Mouse (Mus musculus) embryonic facial prominence, embryonic 12.5 days (tissue): ENCODE measurements around the gene Sdk1. TPM values are rescaled to one million over a fixed set of nuclear protein-coding genes. Genes with fewer than 3 reads are reported as not detected.

Experiments used
- ATAC-seq: fragments of 200-750 bp; cut with Nextera tagmentation; 2 replicates; pipeline ENCODE4 v1.8.0; 2017; ENCODE audit not compliant: insufficient number of reproducible peaks, insufficient read depth, low FRiP score, low TSS enrichment
- H3K27ac ChIP-seq: fragments of 300-500 bp; sonication (generic); 2 replicates; pipeline ENCODE4 v1.5.1; 2016; ENCODE audit warnings: mild to moderate bottlenecking
- H3K27me3 ChIP-seq: fragments of 300-500 bp; sonication (generic); 2 replicates; pipeline ENCODE4 v1.6.1; 2016; ENCODE audit warnings: mild to moderate bottlenecking, moderate library complexity
- H3K36me3 ChIP-seq: fragments of 300-500 bp; sonication (generic); 2 replicates; pipeline ENCODE4 v1.6.1; 2016; ENCODE audit warnings: mild to moderate bottlenecking
- H3K4me1 ChIP-seq: fragments of 300-500 bp; sonication (generic); 2 replicates; pipeline ENCODE4 v1.6.1; 2016
- H3K4me2 ChIP-seq: fragments of 300-500 bp; sonication (generic); replicated peaks from 2 replicates; pipeline ENCODE4 v1.6.1; 2016; ENCODE audit warnings: mild to moderate bottlenecking, moderate library complexity
- H3K4me3 ChIP-seq: fragments of 300-500 bp; sonication (generic); 2 replicates; pipeline ENCODE4 v1.5.1; 2016; ENCODE audit warnings: mild to moderate bottlenecking
- H3K9ac ChIP-seq: fragments of 300-500 bp; sonication (generic); 2 replicates; pipeline ENCODE4 v1.6.1; 2016; ENCODE audit warnings: mild to moderate bottlenecking, moderate library complexity
- H3K9me3 ChIP-seq: fragments of 300-500 bp; sonication (generic); 2 replicates; pipeline ENCODE4 v1.6.1; 2016; ENCODE audit warnings: mild to moderate bottlenecking, moderate library complexity
- WGBS: fragments of 180-500 bp; shearing (Covaris S2); methylation state at CpG from one replicate; pipeline ENCODE4 v1.1.7; 2016; 5-methylcytosine and 5-hydroxymethylcytosine counted together
- polyA plus RNA-seq: library from polyadenylated mRNA; unstranded; fragments of >200 nt; fragmentation: Nextera tagmentation; extraction: Ambion mirVana; gene quantifications from 2 replicates; pipeline ENCODE4 v1.2.1, GENCODE M21; 2016

The Sdk1 gene
- polyA plus RNA-seq, 1 experiment from 2014 or later = 2.9 TPM

GRCm38 (mm10) chr5:142111989-142112388 is 870.7 kb downstream of the Sdk1 start:
- 0 out of 2 replicates have a peak, but pooled peaks cover 4% of the 10 kb centered on the region for H3K9me3 ChIP-seq
- no peak overlapping the region for H3K27ac ChIP-seq
- H3K27me3 ChIP-seq = no peaks in the 10 kb centered on the region
- no peaks in the 10 kb centered on the region for H3K4me1 ChIP-seq
- no peak overlapping the region for H3K9ac ChIP-seq
- H3K36me3 ChIP-seq = no peaks in the 10 kb centered on the region
- 88% methylated on average over 6 of the region's 6 CpGs for WGBS
- no peak overlapping the region for H3K4me3 ChIP-seq
- no peak for ATAC-seq
- no peak overlapping the region for H3K4me2 ChIP-seq

DNA sequence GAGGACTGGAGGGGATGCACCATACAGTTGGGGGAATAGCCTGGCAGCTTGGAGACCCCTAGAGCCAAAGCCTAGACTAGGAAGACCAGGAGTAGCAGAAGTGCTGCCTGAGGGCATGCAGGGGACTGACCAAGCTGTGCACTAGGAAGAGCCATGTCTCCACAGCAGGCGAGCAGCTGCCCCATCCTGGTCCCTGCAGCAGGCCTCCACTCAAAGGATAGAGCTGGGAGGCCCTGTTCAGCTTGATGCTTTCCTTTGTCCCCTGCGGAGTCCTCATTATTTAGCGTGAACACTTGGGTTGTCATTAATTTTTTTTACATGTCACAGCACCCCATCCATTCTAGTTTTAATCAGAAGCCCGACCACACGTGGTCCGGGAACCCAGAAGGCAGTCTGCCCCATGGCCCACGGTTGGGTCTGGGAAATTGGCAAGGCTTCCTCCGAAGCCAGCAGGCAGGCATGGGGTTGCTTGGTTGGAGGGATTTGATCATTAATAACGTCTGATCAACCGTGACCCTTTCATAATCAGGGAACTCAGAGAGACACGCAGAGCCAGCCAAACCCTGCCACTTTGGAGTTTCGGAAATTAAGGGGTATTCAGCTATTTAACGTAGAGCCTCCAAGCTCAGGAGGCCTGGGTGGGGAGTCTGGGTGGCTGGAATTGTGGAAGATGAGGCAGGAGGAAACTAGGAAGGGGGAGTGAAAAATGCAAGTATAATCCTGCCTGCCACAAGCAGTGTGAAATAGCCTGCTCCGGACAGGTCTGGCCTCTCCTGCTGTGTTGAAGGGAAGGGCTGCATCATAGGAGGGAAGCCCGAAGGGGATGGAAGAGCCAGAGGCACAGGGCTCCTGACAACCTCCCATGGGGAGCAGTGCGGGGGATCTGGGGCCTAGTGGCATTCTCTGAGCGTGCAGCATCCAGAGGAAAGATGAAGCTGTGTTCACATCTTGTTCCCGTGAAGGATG is 872.2 kb downstream of the Sdk1 start:
- 38% methylated on average over 18 of the region's 18 CpGs for WGBS
- no peaks in the 10 kb centered on the region for H3K27me3 ChIP-seq
- no peaks in the 10 kb centered on the region for H3K36me3 ChIP-seq
- no peak overlapping the region for H3K4me3 ChIP-seq
- no peak overlapping the region for H3K9ac ChIP-seq
- H3K4me2 ChIP-seq = no peak overlapping the region
- H3K4me1 ChIP-seq = no peaks in the 10 kb centered on the region
- 0 out of 2 replicates have a peak, but pooled peaks have one; percentile 28 for ATAC-seq
- 0 out of 2 replicates have a peak, but pooled peaks cover 4% of the 10 kb centered on the region for H3K9me3 ChIP-seq
- H3K27ac ChIP-seq = no peak overlapping the region

GRCm38 (mm10) chr5:142127779-142128178 is 886.5 kb downstream of the Sdk1 start:
- WGBS = 68% methylated on average over 4 of the region's 4 CpGs
- no peak overlapping the region for H3K4me3 ChIP-seq
- no peak overlapping the region for H3K9ac ChIP-seq
- H3K27ac ChIP-seq = no peak overlapping the region
- no peaks in the 10 kb centered on the region for H3K36me3 ChIP-seq
- H3K27me3 ChIP-seq = no peaks in the 10 kb centered on the region
- ATAC-seq = no peak
- H3K4me1 ChIP-seq = no peaks in the 10 kb centered on the region
- no peaks in the 10 kb centered on the region for H3K9me3 ChIP-seq
- H3K4me2 ChIP-seq = no peak overlapping the region

DNA sequence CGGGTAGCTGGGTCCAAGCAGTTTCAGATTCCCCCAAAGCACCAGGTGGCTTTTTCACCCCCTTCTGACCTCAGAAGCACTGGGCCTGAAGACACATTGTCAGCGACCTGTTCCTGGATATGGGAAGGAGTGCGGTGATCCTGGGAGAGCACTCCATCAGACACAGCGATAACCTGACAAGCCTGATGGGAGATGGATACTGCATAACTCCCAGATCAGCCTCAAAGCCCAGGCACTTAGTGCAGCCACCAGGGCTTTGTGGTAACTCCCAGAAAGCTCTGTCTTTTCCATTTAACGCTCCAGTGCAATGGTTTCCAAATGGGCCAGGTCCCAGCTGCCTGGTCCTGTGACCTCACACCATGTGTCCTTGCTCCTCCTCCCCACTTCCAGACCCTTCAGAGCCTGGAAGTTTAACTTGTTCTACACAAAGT is 886.9 kb downstream of the Sdk1 start:
- Histone ChIP-seq H3K4me2 (no peak overlapping the region), H3K4me1 (no peaks in the 10 kb centered on the region), H3K9ac (no peak overlapping the region), H3K4me3 (no peak overlapping the region), H3K27ac (no peak overlapping the region), H3K36me3 (no peaks in the 10 kb centered on the region), H3K27me3 (no peaks in the 10 kb centered on the region), H3K9me3 (no peaks in the 10 kb centered on the region)
- no peak for ATAC-seq
- 44% methylated on average over 5 of the region's 5 CpGs for WGBS

DNA sequence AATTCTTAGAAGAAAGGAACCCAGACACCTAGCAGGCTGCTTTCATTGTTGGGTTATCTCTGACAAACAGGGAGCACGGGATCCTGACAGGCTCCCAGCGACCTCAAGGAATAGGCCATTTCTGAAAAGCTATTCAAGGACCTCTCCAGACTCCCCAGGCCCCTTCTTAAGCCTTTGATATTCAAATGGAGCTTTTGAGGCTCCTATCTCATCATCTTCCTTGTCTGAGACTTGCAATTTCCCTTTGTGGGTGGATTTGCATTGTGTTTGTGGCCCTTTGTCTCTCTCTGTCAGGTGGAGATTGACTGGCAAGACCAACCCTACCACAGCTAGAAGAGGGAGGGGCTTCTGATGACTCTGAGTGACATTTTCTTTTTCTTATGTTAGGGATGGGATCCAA is 888.7 kb downstream of the Sdk1 start:
- 13% methylated on average over 2 of the region's 2 CpGs for WGBS
- no peaks in the 10 kb centered on the region for H3K27me3 ChIP-seq
- H3K4me1 ChIP-seq = peaks cover 4% of the 10 kb centered on the region; the same call in 1 of the 2 replicates

DNA sequence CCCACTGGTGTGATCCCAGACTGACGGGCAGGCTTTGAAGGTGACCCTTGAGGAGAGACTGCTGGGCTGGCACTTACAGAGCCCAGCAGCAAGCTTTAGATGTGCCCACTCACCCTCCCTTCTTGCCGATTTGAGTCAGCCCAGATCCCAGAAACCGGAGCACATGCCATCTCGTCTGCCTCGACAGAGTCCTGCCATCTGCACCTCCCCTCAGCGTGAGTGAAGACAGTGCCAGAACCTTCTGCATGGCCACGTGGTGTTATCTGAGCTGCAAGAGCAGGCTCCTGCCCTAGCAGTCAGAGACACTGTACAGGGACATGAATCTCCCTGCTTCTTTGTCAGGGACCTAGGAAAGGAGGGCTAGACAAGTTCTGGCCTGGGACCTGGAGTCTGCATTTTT is 898.7 kb downstream of the Sdk1 start:
- H3K27ac ChIP-seq = no peak overlapping the region
- no peak overlapping the region for H3K4me2 ChIP-seq
- no peak overlapping the region for H3K4me3 ChIP-seq
- H3K27me3 ChIP-seq = no peaks in the 10 kb centered on the region
- H3K9ac ChIP-seq = no peak overlapping the region
- no peak for ATAC-seq
- no peaks in the 10 kb centered on the region for H3K9me3 ChIP-seq
- H3K4me1 ChIP-seq = no peaks in the 10 kb centered on the region
- no peaks in the 10 kb centered on the region for H3K36me3 ChIP-seq
- WGBS = 63% methylated on average over 7 of the region's 7 CpGs

More for the DNA sequence above, 888.7 kb downstream of the Sdk1 start:
- no peak overlapping the region for H3K4me2 ChIP-seq
- H3K4me3 ChIP-seq = no peak overlapping the region
- no peak overlapping the region for H3K9ac ChIP-seq
- no peaks in the 10 kb centered on the region for H3K9me3 ChIP-seq
- H3K36me3 ChIP-seq = no peaks in the 10 kb centered on the region
- no peak for ATAC-seq
- no peak overlapping the region for H3K27ac ChIP-seq

DNA sequence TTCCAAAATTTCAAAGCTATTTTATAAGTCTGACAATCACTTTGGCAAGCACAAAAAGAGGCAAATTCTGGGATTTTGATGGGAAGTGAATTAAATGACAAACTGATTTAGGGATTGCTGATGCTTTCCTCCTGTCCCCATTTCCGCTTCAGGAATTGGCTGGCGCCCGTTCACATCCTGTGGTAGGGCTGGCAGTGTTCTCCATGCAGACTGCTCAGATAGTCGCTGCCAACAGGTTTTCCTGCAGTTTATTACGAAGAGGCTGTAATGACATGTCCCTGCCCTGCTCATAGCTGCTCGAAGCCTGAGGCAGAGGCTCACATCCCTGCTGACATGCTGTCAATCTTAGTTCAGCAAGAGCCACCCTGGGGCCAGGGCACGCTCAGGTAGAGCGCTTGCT is 908.3 kb downstream of the Sdk1 start:
- no peak overlapping the region for H3K4me3 ChIP-seq
- H3K27ac ChIP-seq = no peak overlapping the region
- no peaks in the 10 kb centered on the region for H3K27me3 ChIP-seq
- no peaks in the 10 kb centered on the region for H3K36me3 ChIP-seq
- no peaks in the 10 kb centered on the region for H3K9me3 ChIP-seq
- WGBS = 77% methylated on average over 8 of the region's 8 CpGs
- no peak overlapping the region for H3K4me2 ChIP-seq
- H3K9ac ChIP-seq = no peak overlapping the region
- ATAC-seq = no peak
- H3K4me1 ChIP-seq = no peaks in the 10 kb centered on the region

DNA sequence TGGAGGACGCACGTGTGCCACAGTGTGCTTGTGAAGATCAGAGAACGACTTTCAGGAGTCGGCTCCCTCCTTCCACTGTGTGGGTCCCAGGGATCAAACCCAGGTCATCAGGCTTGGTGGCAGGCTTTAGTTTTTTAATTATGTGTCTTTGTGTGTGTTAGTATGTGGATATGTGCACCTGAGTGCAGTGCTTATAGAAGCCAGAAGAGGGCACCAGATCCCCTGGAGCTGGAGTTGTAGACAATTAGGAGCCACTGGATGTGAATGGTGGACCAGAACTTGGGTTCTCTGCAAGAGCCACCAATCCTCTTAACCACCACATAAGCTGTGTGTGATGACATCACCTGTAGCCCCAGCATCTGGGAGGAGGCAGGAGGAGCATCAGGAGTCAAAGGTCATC is 909.5 kb downstream of the Sdk1 start:
- H3K27ac ChIP-seq = no peak overlapping the region
- no peaks in the 10 kb centered on the region for H3K27me3 ChIP-seq
- H3K4me2 ChIP-seq = no peak overlapping the region
- no peaks in the 10 kb centered on the region for H3K36me3 ChIP-seq
- H3K4me1 ChIP-seq = no peaks in the 10 kb centered on the region
- H3K4me3 ChIP-seq = no peak overlapping the region
- no peaks in the 10 kb centered on the region for H3K9me3 ChIP-seq
- 97% methylated on average over 4 of the region's 4 CpGs for WGBS
- H3K9ac ChIP-seq = no peak overlapping the region
- no peak for ATAC-seq

GRCm38 (mm10) chr5:142156868-142157852 is 915.9 kb downstream of the Sdk1 start:
- 82% methylated on average over 17 of the region's 17 CpGs for WGBS
- ATAC-seq = no peak

DNA sequence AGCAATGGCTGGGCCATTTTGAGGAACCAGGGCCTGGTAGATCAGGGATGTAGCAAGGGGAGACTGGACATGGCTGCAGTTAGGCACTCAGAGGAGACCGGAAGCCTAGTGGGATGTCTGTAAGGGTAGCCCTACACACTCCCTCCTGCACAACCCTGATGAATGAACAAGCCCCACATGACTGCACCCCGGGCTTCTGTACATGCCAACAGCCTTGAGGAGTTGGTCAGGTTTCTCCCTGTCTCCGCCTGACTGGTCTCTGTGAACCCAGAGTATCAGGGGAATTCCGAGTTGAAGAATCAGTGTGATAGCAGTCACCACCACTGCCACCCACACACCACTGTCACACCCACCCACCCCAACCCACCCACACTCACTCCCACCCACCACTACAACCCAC is 922.2 kb downstream of the Sdk1 start:
- no peaks in the 10 kb centered on the region; the same call in 1 of the 2 replicates for H3K9me3 ChIP-seq
- WGBS = 96% methylated on average over 4 of the region's 4 CpGs
- no peak overlapping the region for H3K27ac ChIP-seq
- H3K4me3 ChIP-seq = no peak overlapping the region
- H3K4me1 ChIP-seq = 0 out of 2 replicates have a peak, but pooled peaks cover 6% of the 10 kb centered on the region
- no peaks in the 10 kb centered on the region for H3K27me3 ChIP-seq
- no peak overlapping the region for H3K9ac ChIP-seq
- no peak for ATAC-seq
- H3K4me2 ChIP-seq = no peak overlapping the region
- H3K36me3 ChIP-seq = no peaks in the 10 kb centered on the region

More at GRCm38 (mm10) chr5:142156868-142157852, 915.9 kb downstream of the Sdk1 start:
- Histone ChIP-seq H3K4me2 (no peak overlapping the region), H3K9me3 (no peaks in the 10 kb centered on the region), H3K36me3 (no peaks in the 10 kb centered on the region), H3K27me3 (no peaks in the 10 kb centered on the region), H3K27ac (no peak overlapping the region), H3K4me3 (no peak overlapping the region), H3K9ac (no peak overlapping the region), H3K4me1 (no peaks in the 10 kb centered on the region)

- no peak overlapping the region for H3K4me3 ChIP-seq
- H3K27ac ChIP-seq = no peak overlapping the region
- no peak overlapping the region for H3K4me2 ChIP-seq
- 86% methylated on average over 4 of the region's 4 CpGs for WGBS
- no peaks in the 10 kb centered on the region for H3K4me1 ChIP-seq
- no peaks in the 10 kb centered on the region for H3K36me3 ChIP-seq
- ATAC-seq = no peak
- no peak overlapping the region for H3K9ac ChIP-seq
- H3K9me3 ChIP-seq = no peaks in the 10 kb centered on the region
- H3K27me3 ChIP-seq = no peaks in the 10 kb centered on the region
These were observed 932.3 kb downstream of the Sdk1 start for GRCm38 (mm10) chr5:142173636-142174035.
